Mouse (Mus musculus) brown adipose tissue, adult 24 weeks (tissue): Measurements from ENCODE around the gene Gm6217. TPM values are rescaled to one million over a fixed set of nuclear protein-coding genes. Genes with fewer than 3 reads are reported as not detected.
"Not testable (repeated sequence)": the region's sequence is repeated elsewhere in the genome, so short reads cannot be mapped to it uniquely, and the experiment has no call there.

Source experiments
- H3K27ac ChIP-seq: fragments of 200-500 bp; replicated peaks from 2 replicates; pipeline ENCODE4 v1.5.1; 2012; ENCODE audit warnings: low read depth, mild to moderate bottlenecking, low read length
- H3K4me1 ChIP-seq: fragments of 200-500 bp; 2 replicates; pipeline ENCODE4 v1.6.1; 2012; ENCODE audit warnings: low read length, mixed read lengths; ENCODE audit not compliant: control insufficient read depth, insufficient read depth, insufficient read length
- H3K4me3 ChIP-seq: fragments of 200-500 bp; 2 replicates; pipeline ENCODE4 v1.5.1; 2012; ENCODE audit warnings: low read depth, mild to moderate bottlenecking, low read length, moderate library complexity; ENCODE audit not compliant: insufficient read depth
- polyA plus RNA-seq: library from polyadenylated mRNA; stranded (reverse); fragments of >200 nt; gene quantifications from 2 replicates; pipeline ENCODE4 v1.2.4, GENCODE M21; 2012; ENCODE audit not compliant: missing spikeins, insufficient read depth, insufficient read length

The Gm6217 gene
- polyA plus RNA-seq: not detected in 2 replicates

DNA sequence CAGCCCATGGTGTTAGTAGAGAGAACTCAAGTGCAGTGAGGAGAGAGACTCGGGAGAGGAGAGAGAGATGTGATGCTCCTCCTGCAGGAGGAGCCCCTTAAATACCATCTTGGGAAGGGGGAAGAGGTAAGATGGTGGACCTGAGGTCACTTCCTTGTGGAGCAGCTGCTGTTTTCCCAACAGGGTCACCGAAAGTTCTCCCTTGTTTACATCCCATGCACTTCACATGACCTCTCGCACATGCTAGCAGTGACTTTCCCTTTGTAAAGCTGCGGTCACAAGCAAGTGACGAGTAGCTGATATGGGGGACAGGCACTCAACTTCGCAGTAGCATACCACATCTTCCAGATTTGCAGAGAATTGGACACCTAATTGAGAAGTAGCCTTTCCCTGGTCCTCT lies at the start of gene Gm6217:
Gm6217 (minus strand) TSS at position 74 of the 400 bp plus-strand sequence.
- H3K4me1 ChIP-seq, H3K4me3 ChIP-seq, H3K27ac ChIP-seq: not testable (repeated sequence)

DNA sequence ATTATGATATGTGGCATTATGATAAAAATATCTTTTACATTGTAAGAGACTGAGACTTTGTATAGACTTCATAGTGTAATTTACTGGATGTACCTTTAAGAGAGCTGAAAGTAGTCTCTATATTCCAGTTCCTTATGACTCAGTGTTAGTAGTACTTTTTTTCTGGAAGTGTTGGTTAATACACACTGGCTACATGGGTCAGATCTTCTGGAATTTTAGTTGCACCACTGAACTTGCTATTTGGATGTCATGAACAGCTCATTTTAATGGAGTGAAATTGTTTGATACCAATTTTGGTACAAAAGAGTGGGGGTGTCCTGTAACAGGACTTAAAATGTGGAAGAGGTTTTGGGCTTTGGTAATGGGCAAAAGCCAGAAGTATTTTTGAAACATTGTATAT lies 46.6 kb upstream of the Gm6217 start:
- Histone ChIP-seq H3K4me3 (no peak overlapping the region), H3K27ac (no peak overlapping the region), H3K4me1 (peaks cover 6% of the 10 kb centered on the region; the same call in 1 of the 2 replicates)

DNA sequence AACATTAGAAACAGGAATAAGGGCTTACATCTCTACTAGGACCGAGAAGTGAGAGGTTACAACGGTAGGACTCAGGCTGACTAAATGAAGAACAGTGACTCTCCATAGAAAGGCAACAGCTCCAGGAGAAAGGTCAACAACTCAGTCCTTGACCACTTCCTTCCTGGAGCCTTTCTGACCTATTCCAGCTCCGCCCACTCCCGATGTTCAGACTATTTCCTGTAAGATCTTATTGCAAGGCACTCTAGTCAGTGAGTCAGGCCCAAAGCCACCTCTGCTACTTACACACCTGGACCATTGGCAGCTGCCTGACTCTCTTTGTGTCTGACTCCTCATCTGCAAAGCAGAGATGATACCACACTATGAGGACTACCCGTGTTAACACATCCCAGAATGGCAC lies 44.6 kb upstream of the Gm6217 start:
- Histone ChIP-seq H3K27ac (no peak overlapping the region), H3K4me1 (peaks cover 6% of the 10 kb centered on the region; the same call in 1 of the 2 replicates), H3K4me3 (no peak overlapping the region)

DNA sequence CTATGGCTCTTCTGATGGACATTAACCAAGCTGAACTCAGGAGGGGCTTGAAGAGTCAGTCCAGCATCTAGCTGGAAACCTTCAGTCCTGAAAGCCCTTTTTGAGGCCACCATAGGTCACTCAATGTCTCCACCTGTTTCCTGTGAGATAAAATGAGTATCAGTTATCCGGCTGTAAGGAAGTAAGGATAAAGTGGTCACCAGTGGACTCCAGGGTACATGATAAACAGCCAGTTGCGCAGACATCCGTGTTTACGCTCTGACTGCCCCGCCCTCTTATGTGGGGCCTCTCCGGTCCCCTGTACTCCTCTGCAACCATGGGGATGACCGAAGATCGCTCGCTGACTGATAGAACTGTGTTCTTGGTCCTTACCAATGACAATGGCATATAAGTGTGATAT lies 43.1 kb upstream of the Gm6217 start:
- peaks cover 6% of the 10 kb centered on the region; the same call in 1 of the 2 replicates for H3K4me1 ChIP-seq
- H3K27ac ChIP-seq: no peak overlapping the region
- H3K4me3 ChIP-seq: no peak overlapping the region

DNA sequence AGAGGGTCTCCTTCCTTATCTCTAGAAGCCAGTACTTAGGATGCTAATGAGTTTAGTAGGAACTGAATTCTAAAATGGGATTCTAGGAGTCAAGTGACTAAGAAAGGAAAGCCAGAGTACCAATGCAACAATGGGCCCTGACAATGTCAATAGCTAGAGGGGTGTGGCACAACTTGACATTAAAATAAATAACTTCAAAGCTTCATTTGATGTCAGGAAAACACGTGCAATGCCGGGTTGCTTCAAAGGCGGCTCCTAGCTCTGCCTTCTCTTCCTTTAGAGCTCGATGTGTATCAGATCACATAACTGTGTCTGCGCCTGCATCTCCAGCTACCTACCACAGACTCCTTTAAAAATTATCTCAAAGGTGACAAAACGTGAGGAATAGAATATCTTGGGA lies 42.7 kb upstream of the Gm6217 start:
- peaks cover 6% of the 10 kb centered on the region; the same call in 1 of the 2 replicates for H3K4me1 ChIP-seq
- no peak overlapping the region for H3K27ac ChIP-seq
- no peak overlapping the region for H3K4me3 ChIP-seq

DNA sequence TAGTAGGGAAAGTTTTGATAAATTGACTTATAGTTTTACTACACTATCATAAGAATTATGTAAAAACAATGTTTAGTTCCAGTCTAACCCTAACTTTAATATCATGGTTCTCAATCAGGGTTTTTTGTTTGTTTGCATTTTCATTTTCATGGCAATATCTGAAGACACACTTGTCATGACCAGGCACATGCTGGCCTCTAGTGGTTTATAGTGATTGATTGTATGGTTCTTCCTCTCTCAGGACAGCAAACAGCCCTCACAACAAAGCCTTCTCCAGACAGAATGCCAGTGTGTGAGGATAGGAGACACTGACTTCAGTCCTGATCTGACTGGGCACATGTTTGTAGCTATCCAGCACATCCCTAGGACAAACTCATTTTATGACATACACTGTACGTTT lies 42.0 kb upstream of the Gm6217 start:
- no peak overlapping the region for H3K4me3 ChIP-seq
- H3K4me1 ChIP-seq: peaks cover 6% of the 10 kb centered on the region; the same call in 1 of the 2 replicates
- no peak overlapping the region for H3K27ac ChIP-seq

DNA sequence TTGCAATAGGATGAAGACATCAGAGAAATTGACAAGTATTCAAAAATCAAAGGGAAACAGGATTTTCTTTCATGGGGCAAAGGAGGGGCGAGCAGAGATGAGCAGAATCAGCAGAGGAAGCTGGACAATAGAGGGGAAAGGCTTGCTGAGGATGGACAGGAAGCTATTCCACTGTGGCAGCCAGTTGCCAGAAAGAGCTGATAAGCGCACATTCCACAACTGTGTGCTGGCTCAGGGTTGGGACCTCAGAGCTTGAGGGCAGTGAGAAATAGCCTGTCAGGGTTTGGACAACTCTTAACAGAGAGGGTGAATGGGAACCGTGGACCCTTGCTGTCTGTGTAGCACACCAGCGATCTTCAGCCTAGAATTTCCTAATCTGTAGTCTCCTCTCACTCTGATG lies 40.8 kb upstream of the Gm6217 start:
- Histone ChIP-seq H3K27ac (no peak overlapping the region), H3K4me3 (no peak overlapping the region), H3K4me1 (peaks cover 6% of the 10 kb centered on the region; the same call in 1 of the 2 replicates)

DNA sequence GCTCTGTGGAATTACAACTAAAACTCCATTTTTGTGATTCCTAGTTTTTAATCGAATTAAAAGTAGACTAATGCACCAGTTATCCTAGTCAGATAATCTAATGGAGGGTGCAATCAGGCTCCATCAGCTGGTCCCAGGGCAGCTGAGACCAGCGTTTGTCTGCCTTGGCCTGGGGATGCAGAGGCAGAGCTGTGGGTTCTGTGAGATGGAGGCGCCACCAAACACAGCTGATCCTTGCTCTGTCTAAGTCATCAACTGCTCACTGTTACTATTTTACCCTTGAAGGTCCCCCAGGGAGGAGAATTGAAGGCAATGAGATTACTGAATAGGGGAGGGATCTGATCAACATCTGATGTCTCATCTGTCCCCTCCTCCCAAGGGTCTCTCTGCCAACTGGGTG lies 35.2 kb upstream of the Gm6217 start:
- H3K4me1 ChIP-seq: no peaks in the 10 kb centered on the region
- H3K4me3 ChIP-seq: no peak overlapping the region
- H3K27ac ChIP-seq: no peak overlapping the region

DNA sequence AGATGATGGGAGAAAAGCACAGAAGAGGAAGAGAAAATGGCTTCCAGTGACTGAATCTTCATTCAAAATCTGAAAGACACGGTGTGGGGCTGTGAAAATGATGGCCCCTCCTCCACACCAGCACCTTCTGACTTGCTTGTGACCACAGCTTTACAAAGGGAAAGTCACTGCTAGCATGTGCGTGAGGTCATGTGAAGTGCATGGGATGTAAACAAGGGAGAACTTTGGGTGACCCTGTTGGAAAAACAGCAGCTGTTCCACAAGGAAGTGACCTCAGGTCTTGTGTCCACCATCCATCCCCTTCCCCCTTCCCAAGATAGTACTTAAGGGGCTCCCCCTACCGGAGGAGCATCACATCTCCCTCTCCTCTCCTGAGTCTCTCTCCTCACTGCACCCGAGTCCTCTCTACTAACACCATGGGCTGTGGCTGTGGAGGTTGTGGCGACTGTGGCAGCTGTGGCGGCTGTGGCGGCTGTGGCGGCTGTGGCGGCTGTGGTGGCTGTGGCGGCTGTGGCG lies 28.7 kb upstream of the Gm6217 start, which contains the start of gene Gm47955:
Gm47955 (plus strand) TSS at position 417 of the 516 bp plus-strand sequence.
- H3K27ac ChIP-seq: no peak within 1 kb of the TSS
- no peaks in the 10 kb centered on the region for H3K4me1 ChIP-seq
- no peak within 1 kb of the TSS for H3K4me3 ChIP-seq

DNA sequence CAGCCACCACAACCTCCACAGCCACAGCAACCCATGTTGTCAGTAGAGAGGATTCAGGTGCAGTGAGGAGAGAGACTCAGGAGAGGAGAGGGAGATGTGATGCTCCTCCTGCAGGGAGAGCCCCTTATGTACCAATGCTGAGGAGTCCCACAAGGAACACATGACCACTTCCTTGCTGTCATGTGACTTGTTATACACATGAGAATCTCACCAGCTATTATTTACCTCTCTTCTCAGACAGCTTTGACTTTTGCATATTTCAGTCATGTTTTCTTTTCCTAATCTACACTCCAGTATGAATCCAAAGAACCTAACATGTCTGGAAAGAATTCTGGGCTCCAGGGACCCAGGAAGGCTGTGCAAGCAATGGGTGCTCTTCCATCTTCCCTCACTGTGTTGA lies 24.7 kb upstream of the Gm6217 start, which contains the start of gene Gm7544:
Gm7544 (minus strand) TSS at position 101 of the 400 bp plus-strand sequence.
- H3K4me1 ChIP-seq, H3K4me3 ChIP-seq, H3K27ac ChIP-seq: not testable (repeated sequence)

DNA sequence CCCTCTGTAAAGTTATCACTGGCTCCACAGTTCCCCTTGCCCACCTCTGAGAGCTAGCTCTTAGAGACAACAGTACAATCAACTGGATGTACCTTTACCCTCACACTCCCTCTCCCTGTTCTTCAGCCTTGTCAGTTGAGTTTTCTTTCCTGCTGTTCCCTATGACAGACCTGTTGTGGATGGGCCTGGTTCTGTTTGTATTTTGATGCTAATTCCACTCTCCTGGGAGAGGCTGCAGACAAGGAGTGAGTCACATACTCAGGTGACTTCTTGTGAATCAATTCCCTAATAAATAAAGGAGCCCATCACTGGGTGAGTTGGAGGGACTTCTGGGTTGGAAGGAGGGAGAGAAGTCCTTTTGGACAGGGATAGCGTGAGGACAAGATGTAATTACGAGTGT lies 17.4 kb upstream of the Gm6217 start:
- H3K27ac ChIP-seq: no peak overlapping the region
- no peak overlapping the region for H3K4me3 ChIP-seq
- no peaks in the 10 kb centered on the region for H3K4me1 ChIP-seq

DNA sequence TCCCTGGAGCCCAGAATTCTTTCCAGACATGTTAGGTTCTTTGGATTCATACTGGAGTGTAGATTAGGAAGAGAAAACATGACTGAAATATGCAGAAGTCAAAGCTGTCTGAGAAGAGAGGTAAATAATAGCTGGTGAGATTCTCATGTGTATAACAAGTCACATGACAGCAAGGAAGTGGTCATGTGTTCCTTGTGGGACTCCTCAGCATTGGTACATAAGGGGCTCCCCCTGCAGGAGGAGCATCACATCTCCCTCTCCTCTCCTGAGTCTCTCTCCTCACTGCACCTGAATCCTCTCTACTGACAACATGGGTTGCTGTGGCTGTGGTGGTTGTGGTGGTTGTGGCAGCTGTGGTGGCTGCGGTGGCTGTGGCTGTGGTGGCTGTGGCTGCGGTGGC lies 14.8 kb upstream of the Gm6217 start:
- not testable (repeated sequence) for H3K27ac ChIP-seq, H3K4me3 ChIP-seq, H3K4me1 ChIP-seq

DNA sequence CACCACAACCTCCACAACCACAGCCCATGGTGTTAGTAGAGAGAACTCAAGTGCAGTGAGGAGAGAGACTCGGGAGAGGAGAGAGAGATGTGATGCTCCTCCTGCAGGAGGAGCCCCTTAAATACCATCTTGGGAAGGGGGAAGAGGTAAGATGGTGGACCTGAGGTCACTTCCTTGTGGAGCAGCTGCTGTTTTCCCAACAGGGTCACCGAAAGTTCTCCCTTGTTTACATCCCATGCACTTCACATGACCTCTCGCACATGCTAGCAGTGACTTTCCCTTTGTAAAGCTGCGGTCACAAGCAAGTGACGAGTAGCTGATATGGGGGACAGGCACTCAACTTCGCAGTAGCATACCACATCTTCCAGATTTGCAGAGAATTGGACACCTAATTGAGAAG lies 12.1 kb upstream of the Gm6217 start, which contains the start of gene A030003K21Rik:
A030003K21Rik (minus strand) TSS at position 94 of the 400 bp plus-strand sequence.
- H3K4me1 ChIP-seq, H3K4me3 ChIP-seq, H3K27ac ChIP-seq: not testable (repeated sequence)

DNA sequence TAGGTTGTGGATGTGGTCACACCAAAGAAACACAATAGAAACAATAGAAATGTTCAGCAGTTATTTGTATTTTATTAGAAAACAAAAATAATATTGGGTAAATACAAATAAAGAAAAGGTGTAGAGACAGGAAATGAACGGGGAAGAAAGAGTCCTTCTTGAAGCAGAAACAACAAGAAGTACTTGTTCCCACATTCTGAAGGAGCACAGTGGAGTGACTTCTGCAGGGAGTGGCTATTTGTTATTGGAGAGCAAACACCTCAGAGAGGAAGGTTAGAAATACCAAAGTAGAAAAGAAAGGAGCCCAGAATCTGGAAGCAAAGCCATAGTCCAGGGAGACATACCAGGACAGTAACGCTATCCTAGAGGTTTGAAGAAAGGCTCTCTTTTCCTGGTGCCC lies 11.3 kb upstream of the Gm6217 start:
- not testable (repeated sequence) for H3K27ac ChIP-seq, H3K4me3 ChIP-seq, H3K4me1 ChIP-seq

DNA sequence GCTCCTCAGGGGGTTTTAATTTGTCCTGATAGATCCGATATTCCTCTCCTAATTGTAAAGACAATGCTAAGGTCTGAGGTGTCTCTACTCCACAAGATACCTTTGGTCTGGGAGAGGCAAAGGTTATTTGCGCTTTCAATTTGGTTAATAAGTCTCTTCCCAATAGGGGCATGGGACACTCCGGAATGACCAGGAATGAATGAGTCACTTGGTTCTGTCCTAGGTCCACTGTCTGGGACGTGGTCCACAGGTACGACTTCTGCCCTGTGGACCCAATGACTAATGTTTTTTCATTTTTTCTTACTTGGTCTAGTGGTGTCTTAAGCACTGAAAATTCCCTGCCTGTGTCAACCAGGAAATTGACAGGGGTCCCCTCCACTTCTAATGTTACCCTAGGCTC lies 7.5 kb upstream of the Gm6217 start:
- Histone ChIP-seq H3K27ac (no peak overlapping the region), H3K4me1 (no peaks in the 10 kb centered on the region), H3K4me3 (no peak overlapping the region)

DNA sequence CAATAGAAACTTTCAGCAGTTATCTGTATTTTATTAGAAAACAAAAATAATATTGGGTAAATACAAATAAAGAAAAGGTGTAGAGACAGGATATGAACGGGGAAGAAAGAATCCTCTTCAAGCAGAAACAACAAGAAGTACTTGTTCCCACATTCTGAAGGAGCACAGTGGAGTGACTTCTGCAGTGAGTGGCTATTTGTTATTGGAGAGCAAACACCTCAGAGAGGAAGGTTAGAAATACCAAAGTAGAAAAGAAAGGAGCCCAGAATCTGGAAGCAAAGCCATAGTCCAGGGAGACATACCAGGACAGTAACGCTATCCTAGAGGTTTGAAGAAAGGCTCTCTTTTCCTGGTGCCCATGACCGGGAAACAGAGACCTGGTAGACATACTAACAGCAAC lies 641 bp downstream of the Gm6217 start:
- H3K4me1 ChIP-seq, H3K27ac ChIP-seq, H3K4me3 ChIP-seq: not testable (repeated sequence)
